Mouse (Mus musculus): Measurements from ENCODE around the gene Gm3238. TPM values are rescaled to one million over a fixed set of nuclear protein-coding genes. Genes with fewer than 3 reads are reported as not detected.

Gm3238 gene
- polyA plus RNA-seq, 2 experiments: not detected

DNA sequence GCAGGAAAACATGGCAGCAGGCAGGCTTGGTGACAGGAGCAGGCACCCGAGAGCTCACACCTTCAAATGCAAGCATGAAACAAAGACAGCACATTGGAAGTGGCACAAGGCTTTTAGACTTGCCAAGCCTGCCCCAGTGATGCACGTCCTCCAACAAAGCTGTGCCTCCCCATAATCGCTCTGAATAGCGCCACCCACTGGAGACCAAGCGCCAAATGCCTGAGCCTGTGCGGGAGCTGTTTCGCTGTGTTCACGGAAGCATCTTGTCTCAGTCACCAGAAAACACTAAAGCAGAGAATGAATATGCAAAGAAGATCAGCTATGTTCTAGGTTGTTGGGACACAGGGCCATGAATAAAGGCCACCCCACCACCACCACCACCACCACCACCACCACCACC, 46.3 kb downstream of the Gm3238 start:
- no peak overlapping the region for H3K27ac ChIP-seq
- TF ChIP-seq EP300 (IDR thresholded peaks at IDR 0.05; ENCODE audit: low read depth): no peak
- TF ChIP-seq CTCF (IDR thresholded peaks at IDR 0.05; ENCODE audit: low read depth): peak; percentile 48
- H3K4me1 ChIP-seq (replicated peaks; ENCODE audit: control insufficient read depth in 2 of 2, insufficient read depth in 2 of 2, low read length in 1 of 2): no peaks in the 10 kb centered on the region
- no peak for DNase-seq (ENCODE audit: low read depth in 3 of 3, low spot score in 3 of 3)
- H3K4me3 ChIP-seq (ENCODE audit: insufficient read depth in 1 of 2, low read depth in 2 of 2, low read length in 2 of 2): no peak overlapping the region
- no peaks in the 10 kb centered on the region for H3K36me3 ChIP-seq (replicated peaks; ENCODE audit: control insufficient read depth, insufficient read depth, low read depth)
- H3K9me3 ChIP-seq (ENCODE audit: control insufficient read depth, low read length): no peaks in the 10 kb centered on the region
- no peak overlapping the region for H3K9ac ChIP-seq (replicated peaks)
- no peak for ATAC-seq (ENCODE audit: insufficient read depth)
- WGBS (ENCODE audit: insufficient replicate concordance): 57% methylated on average over 8 of the region's 8 CpGs
- H3K27me3 ChIP-seq (ENCODE audit: control insufficient read depth, insufficient read depth, low read length): no peaks in the 10 kb centered on the region
- no peak overlapping the region for H3K4me2 ChIP-seq (ENCODE audit: low read depth)

Other genes starting within 250 kb of the Gm3238 start
Only the 30 nearest of the 32 such genes appear.
- gene Pttg1ip, start 189.6 kb downstream of the Gm3238 start, polyA plus RNA-seq (2012; rRNA removed): 36.6 and 40.5 TPM in 2 replicates
- 64.8 and 69.1 TPM in 2 replicates for gene Pttg1ip, start 189.6 kb downstream of the Gm3238 start, polyA plus RNA-seq (2014; fragmentation: Nextera tagmentation; extraction: Ambion mirVana)
- 74.1 and 109 TPM in 2 replicates for gene Sumo3, start 165.2 kb downstream of the Gm3238 start, polyA plus RNA-seq (2012; rRNA removed)
- gene Sumo3, start 165.2 kb downstream of the Gm3238 start, polyA plus RNA-seq (2014; fragmentation: Nextera tagmentation; extraction: Ambion mirVana): 82.5 and 87.7 TPM in 2 replicates
- gene Gm49325, start 165.1 kb downstream of the Gm3238 start, polyA plus RNA-seq (2012; rRNA removed): 0.09 TPM in 1 of 2 replicates, not detected in the other
- not detected in 2 replicates for gene Gm49325, start 165.1 kb downstream of the Gm3238 start, polyA plus RNA-seq (2014; fragmentation: Nextera tagmentation; extraction: Ambion mirVana)
- gene Ube2g2, start 149.1 kb downstream of the Gm3238 start, polyA plus RNA-seq (2012; rRNA removed): 19.3 TPM in 2 replicates
- 25.3 and 27.1 TPM in 2 replicates for gene Ube2g2, start 149.1 kb downstream of the Gm3238 start, polyA plus RNA-seq (2014; fragmentation: Nextera tagmentation; extraction: Ambion mirVana)
- 0.03 TPM in 1 of 2 replicates, not detected in the other for gene Tspear, start 84.8 kb downstream of the Gm3238 start, polyA plus RNA-seq (2012; rRNA removed)
- gene Tspear, start 84.8 kb downstream of the Gm3238 start, polyA plus RNA-seq (2014; fragmentation: Nextera tagmentation; extraction: Ambion mirVana): not detected in 2 replicates
- gene Gm19402, start 80.6 kb downstream of the Gm3238 start, polyA plus RNA-seq (2012; rRNA removed): not detected in 2 replicates
- not detected in 2 replicates for gene Gm19402, start 80.6 kb downstream of the Gm3238 start, polyA plus RNA-seq (2014; fragmentation: Nextera tagmentation; extraction: Ambion mirVana)
- not detected in 2 replicates for gene Gm9508, start 74.1 kb downstream of the Gm3238 start, polyA plus RNA-seq (2012; rRNA removed)
- not detected in 2 replicates for gene Gm9508, start 74.1 kb downstream of the Gm3238 start, polyA plus RNA-seq (2014; fragmentation: Nextera tagmentation; extraction: Ambion mirVana)
- gene Gm10272, start 64.7 kb downstream of the Gm3238 start, polyA plus RNA-seq (2012; rRNA removed): not detected in 2 replicates
- not detected in 2 replicates for gene Gm10272, start 64.7 kb downstream of the Gm3238 start, polyA plus RNA-seq (2014; fragmentation: Nextera tagmentation; extraction: Ambion mirVana)
- not detected in 2 replicates for gene Gm10024, start 59.9 kb downstream of the Gm3238 start, polyA plus RNA-seq (2012; rRNA removed)
- not detected in 2 replicates for gene Gm10024, start 59.9 kb downstream of the Gm3238 start, polyA plus RNA-seq (2014; fragmentation: Nextera tagmentation; extraction: Ambion mirVana)
- gene Gm10142, start 55.5 kb downstream of the Gm3238 start, polyA plus RNA-seq (2012; rRNA removed): not detected in 2 replicates
- not detected in 2 replicates for gene Gm10142, start 55.5 kb downstream of the Gm3238 start, polyA plus RNA-seq (2014; fragmentation: Nextera tagmentation; extraction: Ambion mirVana)
- gene Krtap12-1, start 50.7 kb downstream of the Gm3238 start, polyA plus RNA-seq (2012; rRNA removed): not detected in 2 replicates
- gene Krtap12-1, start 50.7 kb downstream of the Gm3238 start, polyA plus RNA-seq (2014; fragmentation: Nextera tagmentation; extraction: Ambion mirVana): not detected in 2 replicates
- gene Gm10100, start 44.8 kb downstream of the Gm3238 start, polyA plus RNA-seq (2012; rRNA removed): not detected in 2 replicates
- not detected in 2 replicates for gene Gm10100, start 44.8 kb downstream of the Gm3238 start, polyA plus RNA-seq (2014; fragmentation: Nextera tagmentation; extraction: Ambion mirVana)
- gene Gm18596, start 28.7 kb downstream of the Gm3238 start, polyA plus RNA-seq (2012; rRNA removed): not detected in 2 replicates
- not detected in 2 replicates for gene Gm18596, start 28.7 kb downstream of the Gm3238 start, polyA plus RNA-seq (2014; fragmentation: Nextera tagmentation; extraction: Ambion mirVana)
- gene Gm9736, start 20.0 kb downstream of the Gm3238 start, polyA plus RNA-seq (2012; rRNA removed): not detected in 2 replicates
- gene Gm9736, start 20.0 kb downstream of the Gm3238 start, polyA plus RNA-seq (2014; fragmentation: Nextera tagmentation; extraction: Ambion mirVana): not detected in 2 replicates
- not detected in 2 replicates for gene Gm3233, start 11.6 kb downstream of the Gm3238 start, polyA plus RNA-seq (2012; rRNA removed)
- not detected in 2 replicates for gene Gm3233, start 11.6 kb downstream of the Gm3238 start, polyA plus RNA-seq (2014; fragmentation: Nextera tagmentation; extraction: Ambion mirVana)
- not detected in 2 replicates for gene Gm7138, start 5.6 kb upstream of the Gm3238 start, polyA plus RNA-seq (2012; rRNA removed)
- gene Gm7138, start 5.6 kb upstream of the Gm3238 start, polyA plus RNA-seq (2014; fragmentation: Nextera tagmentation; extraction: Ambion mirVana): not detected in 2 replicates
- not detected in 2 replicates for gene Gm3250, start 11.2 kb upstream of the Gm3238 start, polyA plus RNA-seq (2012; rRNA removed)
- gene Gm3250, start 11.2 kb upstream of the Gm3238 start, polyA plus RNA-seq (2014; fragmentation: Nextera tagmentation; extraction: Ambion mirVana): not detected in 2 replicates
- gene Gm7137, start 16.9 kb upstream of the Gm3238 start, polyA plus RNA-seq (2012; rRNA removed): not detected in 2 replicates
- gene Gm7137, start 16.9 kb upstream of the Gm3238 start, polyA plus RNA-seq (2014; fragmentation: Nextera tagmentation; extraction: Ambion mirVana): not detected in 2 replicates
- not detected in 2 replicates for gene Gm9639, start 23.8 kb upstream of the Gm3238 start, polyA plus RNA-seq (2012; rRNA removed)
- gene Gm9639, start 23.8 kb upstream of the Gm3238 start, polyA plus RNA-seq (2014; fragmentation: Nextera tagmentation; extraction: Ambion mirVana): not detected in 2 replicates
- gene Gm19668, start 27.8 kb upstream of the Gm3238 start, polyA plus RNA-seq (2012; rRNA removed): not detected in 2 replicates
- not detected in 2 replicates for gene Gm19668, start 27.8 kb upstream of the Gm3238 start, polyA plus RNA-seq (2014; fragmentation: Nextera tagmentation; extraction: Ambion mirVana)
- not detected in 2 replicates for gene Gm9507, start 40.5 kb upstream of the Gm3238 start, polyA plus RNA-seq (2012; rRNA removed)
- gene Gm9507, start 40.5 kb upstream of the Gm3238 start, polyA plus RNA-seq (2014; fragmentation: Nextera tagmentation; extraction: Ambion mirVana): not detected in 2 replicates
- not detected in 2 replicates for gene Gm2696, start 43.4 kb upstream of the Gm3238 start, polyA plus RNA-seq (2012; rRNA removed)
- not detected in 2 replicates for gene Gm2696, start 43.4 kb upstream of the Gm3238 start, polyA plus RNA-seq (2014; fragmentation: Nextera tagmentation; extraction: Ambion mirVana)
- gene Krtap10-4, start 55.8 kb upstream of the Gm3238 start, polyA plus RNA-seq (2012; rRNA removed): not detected in 2 replicates
- gene Krtap10-4, start 55.8 kb upstream of the Gm3238 start, polyA plus RNA-seq (2014; fragmentation: Nextera tagmentation; extraction: Ambion mirVana): not detected in 2 replicates
- gene Krtap10-10, start 64.6 kb upstream of the Gm3238 start, polyA plus RNA-seq (2012; rRNA removed): not detected in 2 replicates
- gene Krtap10-10, start 64.6 kb upstream of the Gm3238 start, polyA plus RNA-seq (2014; fragmentation: Nextera tagmentation; extraction: Ambion mirVana): not detected in 2 replicates
- gene Gm36176, start 75.5 kb upstream of the Gm3238 start, polyA plus RNA-seq (2012; rRNA removed): not detected in 2 replicates
- gene Gm36176, start 75.5 kb upstream of the Gm3238 start, polyA plus RNA-seq (2014; fragmentation: Nextera tagmentation; extraction: Ambion mirVana): not detected in 2 replicates
- not detected in 2 replicates for gene Gm10318, start 81.5 kb upstream of the Gm3238 start, polyA plus RNA-seq (2012; rRNA removed)
- not detected in 2 replicates for gene Gm10318, start 81.5 kb upstream of the Gm3238 start, polyA plus RNA-seq (2014; fragmentation: Nextera tagmentation; extraction: Ambion mirVana)
- gene Gm3285, start 90.7 kb upstream of the Gm3238 start, polyA plus RNA-seq (2012; rRNA removed): not detected in 2 replicates
- not detected in 2 replicates for gene Gm3285, start 90.7 kb upstream of the Gm3238 start, polyA plus RNA-seq (2014; fragmentation: Nextera tagmentation; extraction: Ambion mirVana)
- 6.7 and 8.4 TPM in 2 replicates for gene Lrrc3, start 131.2 kb upstream of the Gm3238 start, polyA plus RNA-seq (2012; rRNA removed)
- 8.0 and 8.9 TPM in 2 replicates for gene Lrrc3, start 131.2 kb upstream of the Gm3238 start, polyA plus RNA-seq (2014; fragmentation: Nextera tagmentation; extraction: Ambion mirVana)
- 1.1 TPM in 2 replicates for gene Trpm2, start 199.2 kb upstream of the Gm3238 start, polyA plus RNA-seq (2012; rRNA removed)
- 1.4 and 1.5 TPM in 2 replicates for gene Trpm2, start 199.2 kb upstream of the Gm3238 start, polyA plus RNA-seq (2014; fragmentation: Nextera tagmentation; extraction: Ambion mirVana)
- gene 1810043G02Rik, start 207.2 kb upstream of the Gm3238 start, polyA plus RNA-seq (2012; rRNA removed): 4.5 and 4.7 TPM in 2 replicates
- 4.2 and 4.5 TPM in 2 replicates for gene 1810043G02Rik, start 207.2 kb upstream of the Gm3238 start, polyA plus RNA-seq (2014; fragmentation: Nextera tagmentation; extraction: Ambion mirVana)

Measured in liver, embryonic 14.5 days (tissue).